Mouse (Mus musculus) layer of hippocampus, postnatal 10 days (tissue): ENCODE measurements around the gene Golga1. TPM values are rescaled to one million over a fixed set of nuclear protein-coding genes. Genes with fewer than 3 reads are reported as not detected.

ENCODE experiments used
- DNase-seq, 2 experiments: peaks; one replicate each; pipeline ENCODE4 v3.0.0; 2021; ENCODE audit warnings: low spot score in 2 of 2
- total RNA-seq, 2 experiments: library from RNA; stranded (reverse); gene quantifications; 2 replicates each; pipeline ENCODE4 v1.2.3; 2021

Golga1 gene
- total RNA-seq, 2 experiments from 2014 or later = 31.1 to 32.0 TPM

DNA sequence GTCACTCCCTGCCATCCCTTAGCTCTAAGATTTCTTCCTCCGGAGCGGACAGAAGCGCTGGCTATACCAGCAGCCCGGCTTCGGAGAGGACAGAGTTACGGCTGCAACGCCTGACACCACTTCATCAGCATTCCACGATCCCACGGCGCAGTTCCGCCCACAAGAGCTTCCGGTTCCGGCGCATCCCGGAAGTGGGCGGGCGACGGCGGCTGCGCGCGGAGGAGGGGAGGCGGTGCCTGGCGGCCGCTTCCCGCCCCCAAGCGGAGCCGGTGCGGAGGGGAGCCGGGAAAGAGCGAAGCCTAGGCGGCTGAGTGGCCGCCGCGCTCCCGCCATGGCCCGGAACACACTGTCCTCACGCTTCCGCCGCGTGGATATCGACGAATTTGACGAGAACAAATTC is 57.5 kb downstream of the Golga1 start:
- DNase-seq = peak; percentile 92 to 95

DNA sequence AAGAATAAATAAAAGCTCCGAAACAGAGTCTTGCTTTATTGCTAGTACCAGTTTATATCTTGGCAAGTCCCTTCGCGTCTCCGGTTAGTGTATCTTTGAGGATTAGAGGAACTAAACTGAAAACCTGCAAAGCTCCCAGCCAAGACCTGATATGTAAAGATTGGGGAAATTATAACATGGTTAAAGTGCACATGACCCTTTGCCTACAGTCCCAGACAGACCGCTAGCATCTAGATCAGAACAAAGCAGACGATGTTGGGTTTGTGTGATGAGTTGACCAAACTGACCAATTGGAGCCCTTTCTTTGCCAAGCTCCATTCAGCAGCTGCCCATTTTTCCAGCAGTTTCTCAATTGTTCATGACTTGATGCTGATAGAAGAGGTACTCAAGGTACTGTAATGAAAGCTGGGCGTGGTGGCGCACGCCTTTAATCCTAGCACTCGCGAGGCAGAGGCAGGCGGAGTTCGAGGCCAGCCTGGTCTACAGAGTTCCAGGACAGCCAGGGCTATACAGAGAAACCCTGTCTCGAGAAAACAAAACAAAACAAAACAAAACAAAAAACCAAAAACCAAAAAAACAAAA is 59.1 kb downstream of the Golga1 start:
- DNase-seq = no peak

DNA sequence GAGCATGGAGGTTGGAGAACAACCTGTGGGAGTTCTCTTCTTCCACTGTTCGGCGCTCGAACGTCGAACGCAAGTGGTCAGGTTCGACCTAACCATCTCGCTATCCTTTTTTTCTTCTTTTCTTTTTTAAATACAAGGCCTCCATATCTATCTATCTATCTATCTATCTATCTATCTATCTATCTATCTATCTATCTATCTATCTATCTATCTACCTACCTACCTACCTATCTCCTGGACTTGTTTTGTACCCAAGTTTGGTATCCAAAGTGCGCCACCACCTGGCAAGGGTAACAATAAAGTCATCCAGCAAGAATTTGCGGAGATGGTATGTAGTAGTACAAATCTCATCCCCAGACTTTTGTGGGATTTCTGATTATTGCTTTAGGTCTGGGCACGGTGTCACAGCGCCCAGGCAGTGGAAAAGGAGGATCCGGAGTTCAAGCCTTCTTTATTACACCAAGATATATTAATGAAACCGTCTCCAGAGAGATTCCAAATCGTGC is 59.7 kb downstream of the Golga1 start, which contains the start of gene Rpl35:
TSS of gene Rpl35 (minus strand) at position 51 of the 506 bp plus-strand sequence.
- DNase-seq = peak in 1 of 2 experiments; percentile 35

DNA sequence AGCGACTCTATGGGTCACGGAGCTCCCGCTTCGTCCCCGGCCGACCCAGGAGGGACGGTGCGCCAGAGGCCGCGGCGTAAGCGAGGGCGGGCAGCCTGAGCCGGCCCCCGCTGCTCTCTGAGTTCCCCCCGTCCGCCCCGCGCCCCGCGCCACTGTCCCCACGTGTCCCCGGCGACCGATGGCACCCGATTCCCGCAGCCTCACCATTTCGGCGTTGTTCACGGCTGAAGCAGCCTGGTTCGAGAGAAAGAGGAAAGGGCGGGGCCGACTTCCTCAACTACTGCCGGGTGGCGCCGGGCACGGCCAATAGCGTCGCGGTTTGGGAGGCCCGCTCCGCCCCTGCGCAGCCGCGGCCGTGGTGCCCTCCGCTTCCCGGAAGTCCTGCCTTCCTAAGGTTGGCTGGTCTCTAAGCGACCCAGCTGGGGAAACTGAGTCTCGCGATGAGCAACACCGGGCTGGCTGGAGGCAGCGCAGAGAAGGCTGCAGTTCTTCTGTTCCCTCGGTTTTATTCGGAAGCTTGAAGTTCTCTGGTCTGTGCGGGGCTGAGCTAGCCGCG is 60.4 kb downstream of the Golga1 start, which contains the start of gene Arpc5l:
TSS of gene Arpc5l (plus strand) at position 469 of the 556 bp plus-strand sequence.
- peak; percentile 89 to 92 for DNase-seq

DNA sequence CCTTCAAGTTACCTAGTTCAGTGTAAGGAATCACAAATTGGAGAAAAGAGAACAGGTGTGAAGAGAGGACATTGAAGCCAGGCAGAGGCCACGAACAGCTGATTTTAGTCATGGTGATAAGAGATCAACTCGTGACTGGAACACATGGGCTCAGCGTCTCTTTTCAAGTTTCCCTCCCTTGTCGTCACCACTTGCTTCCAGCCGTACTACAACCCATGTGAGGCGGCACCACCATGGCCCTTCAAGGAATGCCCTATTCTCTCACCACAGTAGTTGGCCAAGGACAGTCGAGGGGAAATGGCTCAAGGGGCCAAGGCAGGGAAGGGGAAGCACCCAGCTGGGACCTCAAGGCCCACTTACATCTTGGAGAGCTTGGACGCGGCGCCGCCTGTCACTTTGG is 61.0 kb downstream of the Golga1 start:
- peak; percentile 46 to 51 for DNase-seq

DNA sequence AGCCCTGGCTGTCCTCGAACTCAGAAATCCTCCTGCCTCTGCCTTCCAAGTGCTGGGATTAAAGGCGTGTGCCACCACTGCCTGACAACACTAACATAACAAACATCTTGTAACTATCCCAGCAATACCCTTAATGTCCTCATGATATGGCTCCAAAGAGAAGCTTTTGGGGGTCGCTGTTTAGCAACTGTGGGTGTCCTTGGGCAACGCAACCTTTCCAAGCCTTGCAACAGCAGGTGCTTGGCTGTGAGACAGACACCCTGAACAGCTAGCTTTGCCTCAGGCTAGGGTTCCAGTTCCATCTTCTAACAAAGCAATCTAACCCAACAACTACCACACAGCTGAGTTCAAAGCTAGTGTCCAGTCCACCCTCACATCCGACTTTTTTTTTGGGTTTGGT is 61.8 kb downstream of the Golga1 start:
- no peak for DNase-seq

DNA sequence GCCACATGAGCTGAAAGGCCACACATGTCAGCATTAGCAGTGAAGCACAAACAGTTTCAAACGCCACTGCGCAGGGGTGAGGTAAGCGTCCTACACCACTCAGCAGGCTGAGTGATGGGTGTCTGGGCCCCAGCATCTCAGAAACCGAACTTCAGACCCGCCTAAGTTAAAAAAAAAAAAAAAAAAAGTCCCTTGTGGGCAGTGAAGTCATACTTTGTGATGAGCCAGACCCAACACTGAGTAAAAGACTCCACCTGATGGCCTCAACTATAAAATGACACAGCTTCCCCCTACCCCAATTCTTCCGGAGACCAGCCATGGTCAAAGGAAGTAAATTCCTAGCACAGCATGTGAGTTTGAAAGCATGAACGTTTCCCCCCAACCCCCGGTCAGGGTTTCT is 62.2 kb downstream of the Golga1 start:
- DNase-seq = no peak

DNA sequence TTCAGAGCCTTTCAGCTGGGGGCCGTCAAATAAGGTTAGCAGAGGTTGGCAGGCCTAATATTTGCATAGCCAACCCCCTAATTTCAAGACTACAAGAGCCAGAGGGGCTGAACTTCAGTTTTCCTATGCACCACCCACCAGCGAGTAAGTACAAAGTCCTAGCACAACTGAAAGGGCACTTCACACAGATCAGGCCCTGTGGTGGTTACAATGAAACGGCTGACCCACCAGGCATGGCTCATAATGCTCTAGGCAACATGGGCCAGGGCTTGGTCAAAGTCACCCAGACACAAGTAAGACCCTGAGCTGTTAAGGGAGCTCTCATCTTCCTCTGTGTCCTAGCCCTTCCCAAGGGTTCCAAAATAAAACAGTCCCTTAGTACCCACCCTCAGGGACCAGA is 63.5 kb downstream of the Golga1 start:
- no peak for DNase-seq

DNA sequence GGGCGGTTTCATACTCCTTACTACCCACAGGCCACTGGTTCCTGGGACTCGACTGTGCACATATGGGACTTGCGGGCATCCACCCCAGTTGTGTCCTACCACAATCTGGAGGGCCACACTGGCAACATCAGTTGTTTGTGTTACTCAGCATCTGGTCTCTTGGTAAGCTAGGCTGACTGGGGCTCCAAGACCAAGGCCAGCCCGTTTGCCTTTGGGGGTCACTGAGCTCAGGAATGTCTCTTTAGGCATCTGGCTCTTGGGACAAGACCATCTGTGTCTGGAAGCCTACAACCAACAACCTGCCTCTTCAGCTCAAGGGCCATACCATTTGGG is 64.8 kb downstream of the Golga1 start:
- DNase-seq = peak in 1 of 2 experiments; percentile 23

DNA sequence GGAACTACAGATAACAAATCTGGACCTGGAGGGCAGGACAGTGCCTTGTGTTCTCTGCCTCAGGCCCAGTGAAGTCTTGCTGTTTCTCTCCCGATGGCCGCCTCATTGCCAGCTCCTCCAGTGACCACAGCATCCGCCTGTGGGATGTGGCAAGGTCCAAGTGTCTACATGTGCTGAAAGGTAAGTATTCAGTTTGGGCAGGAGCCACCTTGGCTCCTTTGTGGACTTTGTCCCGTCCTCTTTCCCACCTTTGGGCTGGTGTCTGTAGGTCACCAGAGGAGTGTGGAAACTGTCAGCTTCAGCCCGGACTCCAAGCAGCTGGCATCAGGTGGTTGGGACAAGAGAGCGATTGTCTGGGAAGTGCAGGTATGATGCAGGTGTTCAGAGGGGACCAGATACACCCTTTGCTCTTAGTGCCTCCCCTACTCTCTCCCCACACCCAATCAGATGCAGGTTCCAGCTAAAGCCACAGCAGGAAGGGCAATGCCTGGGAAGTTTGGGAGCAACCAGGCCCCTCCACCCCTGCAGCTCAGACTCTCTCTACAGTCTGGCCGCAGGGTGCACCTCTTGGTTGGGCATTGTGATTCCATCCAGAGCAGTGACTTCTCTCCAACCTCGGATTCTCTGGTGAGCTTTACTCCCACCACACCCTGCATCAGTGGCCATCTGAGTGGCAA is 65.3 kb downstream of the Golga1 start:
- no peak for DNase-seq

DNA sequence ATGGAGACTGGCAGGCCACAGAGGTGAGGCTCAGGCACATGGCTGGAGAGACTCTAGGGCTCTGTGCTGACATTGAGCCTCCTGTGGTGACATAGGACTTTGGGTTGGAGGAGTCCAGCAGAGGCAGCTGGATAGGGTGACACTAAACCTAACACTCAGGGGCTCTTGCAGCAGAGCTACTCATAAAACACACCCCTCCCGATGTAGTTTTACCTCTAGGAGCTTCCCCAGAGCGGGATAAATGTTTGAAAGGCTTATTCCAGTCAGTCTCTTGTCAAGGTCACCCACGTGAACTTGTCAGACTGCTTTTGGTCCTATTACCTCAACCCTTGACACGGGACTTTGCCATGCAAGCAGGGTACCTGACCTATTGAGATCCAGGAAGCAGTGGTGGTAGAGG is 66.0 kb downstream of the Golga1 start:
- no peak for DNase-seq

DNA sequence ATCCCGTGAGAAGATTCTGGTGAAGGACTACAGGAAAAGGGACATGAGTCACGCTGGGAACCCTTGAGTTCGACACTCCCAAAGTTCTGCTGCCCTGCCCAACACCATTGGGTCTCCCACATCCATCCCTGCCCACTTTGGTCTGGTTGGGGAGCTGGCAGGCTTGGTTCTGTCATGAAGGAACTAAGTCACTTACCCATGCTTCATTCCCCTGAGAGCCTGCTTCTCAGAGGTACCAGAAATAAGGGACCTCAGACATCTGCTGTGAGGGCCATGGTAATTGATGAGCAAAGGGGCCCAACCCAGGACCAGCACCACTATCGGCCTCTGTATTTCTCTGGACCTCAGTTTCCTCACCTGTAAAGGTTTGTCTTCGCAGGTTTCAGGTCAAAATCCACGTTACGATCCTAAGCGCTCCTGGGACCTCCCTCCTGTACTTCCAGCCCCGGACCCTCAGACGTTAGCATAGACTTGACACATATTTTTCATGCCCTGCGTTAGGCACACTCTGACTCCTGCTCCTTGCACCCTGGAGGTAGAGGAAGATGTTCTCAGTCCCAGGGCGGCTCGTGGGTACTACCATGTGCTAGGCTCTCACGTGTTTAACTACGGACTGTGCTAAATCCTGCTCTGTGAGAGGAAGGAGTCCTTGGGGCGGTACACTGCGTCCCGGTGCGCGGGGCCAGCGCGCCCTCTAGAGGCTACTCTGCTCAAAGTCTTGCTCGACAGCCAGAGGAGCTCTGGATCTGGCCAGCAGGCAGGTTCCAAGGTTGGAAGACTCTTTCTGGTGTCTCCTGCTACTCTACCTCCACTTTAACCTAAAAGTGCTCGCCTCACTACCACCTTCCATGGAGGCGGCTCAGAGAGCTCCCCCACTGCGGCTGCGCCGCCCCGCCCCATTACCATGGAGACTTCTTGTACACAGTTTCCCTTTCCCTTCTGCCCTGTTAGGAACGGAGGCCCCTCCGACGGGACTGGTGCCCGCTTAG is 67.7 kb downstream of the Golga1 start, which contains the start of gene Wdr38:
TSS of gene Wdr38 (plus strand) at position 91 of the 989 bp plus-strand sequence.
- peak; percentile 89 to 93 for DNase-seq

DNA sequence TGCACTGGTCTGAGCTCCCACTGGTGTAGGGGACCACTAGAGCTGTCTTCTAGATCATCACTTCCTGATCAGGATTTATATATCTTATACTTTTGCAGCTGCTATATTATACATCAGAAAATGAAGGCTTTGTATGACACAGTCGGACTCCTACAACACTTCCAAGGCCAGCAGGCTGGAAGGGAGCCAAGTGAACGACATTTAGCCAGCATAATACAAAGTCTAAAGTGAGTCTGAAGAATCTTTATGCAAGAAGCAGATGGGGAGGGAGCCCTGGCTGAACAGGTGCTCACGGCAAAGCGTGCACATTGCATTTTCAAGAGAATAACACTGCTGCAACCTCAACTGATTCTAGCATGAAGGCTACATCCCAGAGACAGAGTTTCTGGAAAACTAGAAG is 72.9 kb downstream of the Golga1 start:
- peak in 1 of 2 experiments; percentile 21 for DNase-seq

DNA sequence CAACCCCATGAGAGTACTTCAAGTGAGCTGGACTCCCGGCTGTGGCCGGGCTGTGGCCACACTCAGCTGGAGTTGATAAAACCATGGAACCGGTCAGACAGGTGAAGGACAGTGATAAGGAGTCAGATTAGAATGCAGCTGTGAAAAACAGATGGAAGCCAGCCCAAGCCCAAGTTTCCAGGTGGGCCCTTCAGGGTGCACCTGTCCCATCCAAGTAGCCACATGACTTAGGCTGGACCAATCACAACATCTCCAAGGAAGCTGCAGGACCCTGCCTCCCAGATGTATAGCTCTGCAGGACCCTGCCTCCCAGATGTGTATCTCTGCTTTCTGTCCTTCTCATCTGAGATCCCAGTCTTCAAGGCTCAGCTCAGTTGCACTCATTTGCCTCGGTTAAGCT is 73.3 kb downstream of the Golga1 start:
- DNase-seq = no peak

DNA sequence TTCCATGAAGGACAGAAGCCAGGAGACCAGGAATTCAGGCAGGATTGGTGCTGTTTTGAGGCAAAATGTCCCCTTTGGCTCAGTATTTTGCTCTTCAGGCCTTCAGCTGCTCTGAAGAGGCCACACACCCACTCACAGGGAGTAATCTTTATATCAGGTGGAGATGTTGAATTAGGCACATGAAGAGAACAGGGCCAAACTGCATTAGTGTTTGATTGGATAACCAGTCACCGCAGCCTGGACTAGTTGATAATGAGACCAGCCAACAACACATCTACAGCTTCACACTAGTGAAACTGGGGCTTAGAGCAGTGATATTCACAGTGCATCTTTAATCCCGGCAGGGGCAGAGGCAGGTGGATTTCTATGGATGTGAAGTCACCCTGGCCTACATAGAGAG is 76.4 kb downstream of the Golga1 start:
- DNase-seq = no peak

DNA sequence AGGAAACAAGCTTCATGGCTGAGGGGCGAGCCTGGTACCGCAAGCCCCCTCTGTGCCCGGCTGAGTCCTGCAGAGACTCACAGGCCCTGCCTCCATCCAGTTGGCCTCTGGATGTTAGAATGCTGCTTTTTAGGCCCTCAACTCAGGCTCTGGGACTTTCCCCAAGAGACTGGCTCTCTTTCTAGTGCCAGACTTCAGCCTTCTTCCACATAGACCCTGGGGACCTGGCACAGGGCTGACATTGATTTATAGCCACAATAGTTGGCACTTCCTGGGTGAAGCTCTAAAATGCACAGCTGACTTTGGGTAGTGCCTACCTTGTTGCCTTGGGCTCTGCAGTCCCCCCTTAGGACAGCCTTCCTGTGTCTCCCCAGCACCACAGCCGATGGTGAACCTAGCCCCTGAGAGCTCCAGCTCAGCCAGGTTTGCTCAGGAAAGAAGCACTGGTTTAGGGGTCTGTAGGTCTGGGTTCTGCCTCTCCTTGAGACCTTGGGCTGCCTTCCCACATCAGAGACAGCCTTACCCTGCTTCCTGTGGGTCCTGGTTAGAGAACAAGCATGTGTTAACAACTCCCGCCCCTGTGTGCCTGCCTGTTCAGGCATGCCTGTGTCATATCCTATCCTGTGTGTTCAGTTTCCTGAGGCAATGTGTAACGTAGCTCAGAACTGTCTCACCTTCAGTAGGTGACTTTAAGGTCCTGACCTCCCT is 77.4 kb downstream of the Golga1 start:
- no peak for DNase-seq

DNA sequence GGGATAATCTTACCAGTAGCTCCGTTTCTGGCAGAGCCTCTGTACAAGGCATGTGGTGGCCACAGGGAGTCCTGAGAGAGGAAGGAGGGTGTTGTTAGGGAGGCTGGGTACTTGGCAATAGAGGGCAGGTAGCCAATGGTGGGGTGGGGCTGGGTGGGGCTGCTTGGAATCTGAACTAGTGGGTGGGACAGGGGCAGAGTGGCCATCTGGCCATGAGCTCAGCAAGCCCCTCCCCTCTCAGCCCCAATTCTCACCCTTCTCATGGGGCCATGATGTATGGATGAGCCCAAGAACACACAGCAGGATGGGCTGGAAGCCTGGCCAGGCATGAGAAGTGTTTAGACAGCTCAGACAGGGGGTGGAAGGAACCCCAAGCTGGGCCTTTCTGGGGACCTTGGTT is 78.0 kb downstream of the Golga1 start:
- no peak for DNase-seq

DNA sequence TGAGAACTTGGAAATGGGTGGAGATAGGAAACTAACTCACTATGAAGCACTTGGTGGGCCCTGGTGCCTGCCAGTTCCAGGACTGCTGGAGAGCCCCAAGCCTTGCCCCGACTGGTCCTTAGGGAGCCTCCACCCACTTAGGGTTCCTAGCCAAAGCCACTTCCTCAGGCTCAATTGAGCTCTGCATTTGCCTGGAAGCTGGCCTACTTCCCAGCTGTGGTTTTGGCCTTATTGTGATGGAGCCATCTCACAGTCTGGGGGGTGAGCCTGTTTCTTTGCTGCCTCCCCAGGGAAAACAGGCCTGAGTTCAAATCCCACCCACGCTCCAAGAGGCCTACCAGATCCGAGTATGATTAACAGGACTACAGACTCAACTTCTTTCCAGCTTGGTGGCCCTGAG is 78.8 kb downstream of the Golga1 start:
- DNase-seq = peak in 1 of 2 experiments; percentile 36

DNA sequence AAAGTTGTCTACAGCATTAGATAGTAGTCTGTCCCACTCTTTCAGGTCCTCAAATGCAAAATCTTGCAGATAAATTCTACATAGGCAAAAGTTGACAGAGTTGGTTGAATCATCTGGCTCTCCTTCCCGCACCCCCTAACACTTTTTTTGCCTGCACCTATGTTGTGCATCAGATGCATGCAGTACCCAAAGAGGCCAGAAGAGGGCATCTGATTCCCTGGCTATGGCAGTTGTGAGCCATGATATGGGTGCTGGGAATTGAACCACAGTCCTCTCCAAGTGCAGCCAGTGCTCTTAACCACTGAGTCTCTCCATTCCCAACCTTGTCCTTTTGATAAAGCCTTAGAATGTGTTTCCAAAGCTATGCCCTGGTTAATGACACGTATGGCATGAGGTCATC is 81.9 kb downstream of the Golga1 start:
- DNase-seq = no peak

DNA sequence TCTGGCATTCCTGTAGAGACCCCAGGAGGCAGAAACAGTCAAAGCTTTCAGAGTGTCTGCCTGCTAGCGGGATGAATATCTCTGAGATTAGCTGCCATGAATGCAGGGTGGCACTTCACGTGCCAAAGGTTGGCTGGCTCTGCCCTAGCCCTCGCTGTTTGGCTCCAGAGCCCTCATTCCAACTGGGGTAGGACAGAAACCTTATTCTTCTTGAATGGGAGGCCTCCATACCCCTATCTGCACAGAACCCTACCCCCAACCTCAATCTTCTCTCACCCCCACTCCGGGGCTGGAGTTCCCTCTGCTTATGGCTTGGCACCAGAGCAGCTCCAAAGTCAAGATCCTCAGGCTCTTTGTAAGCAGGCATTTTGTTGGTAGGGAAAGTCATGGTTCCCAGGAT is 87.5 kb downstream of the Golga1 start:
- DNase-seq = no peak
